Mouse (Mus musculus): ENCODE data around the gene 1700016C15Rik.

The 1700016C15Rik gene

DNA sequence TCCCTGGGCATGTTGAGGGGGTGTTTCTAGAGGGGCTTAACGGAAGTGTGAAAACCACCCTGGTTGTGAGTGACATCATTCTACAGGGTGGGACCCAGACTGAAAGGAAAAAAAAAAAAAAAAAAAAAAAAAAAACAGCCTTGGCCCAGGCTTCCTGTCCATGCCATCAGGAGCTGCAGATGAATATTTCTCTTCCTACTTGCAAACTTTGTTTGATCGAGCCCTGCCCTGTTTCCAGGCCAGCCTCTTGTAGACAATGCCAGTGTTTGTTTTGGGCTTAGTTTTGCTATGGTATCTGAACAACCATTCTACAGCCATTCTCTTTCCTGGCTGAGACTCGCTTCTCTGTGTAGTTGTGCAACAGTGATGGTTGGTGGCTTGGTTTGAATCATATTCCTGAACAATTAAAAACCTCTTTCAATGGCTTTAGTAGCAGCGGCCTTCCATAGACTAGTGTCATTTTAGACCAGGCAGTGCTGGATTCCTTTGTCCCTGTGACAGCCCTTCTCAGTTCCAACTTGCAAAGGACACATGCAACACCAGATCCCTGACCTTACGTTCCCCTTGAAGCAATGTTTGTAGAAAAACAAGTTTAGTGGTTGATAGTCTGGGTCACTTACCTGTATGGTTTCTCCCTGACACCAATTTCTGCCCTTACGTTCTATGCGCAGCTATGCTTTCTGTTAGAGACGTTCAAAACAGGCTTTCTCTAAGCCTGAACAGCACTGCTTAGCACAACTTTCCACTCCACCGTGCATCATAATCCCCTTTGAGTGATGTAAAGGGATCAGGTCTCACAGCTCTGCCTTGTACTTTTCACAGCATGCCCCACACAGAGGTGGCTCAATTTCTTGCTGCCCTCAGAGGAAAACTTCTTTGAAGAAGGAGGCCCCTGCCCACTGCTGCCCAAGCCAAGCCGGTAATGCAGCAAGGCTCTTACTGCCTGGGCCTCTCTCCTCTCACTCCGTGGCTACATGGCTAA is at the start of gene 1700016C15Rik:
Gene 1700016C15Rik, plus strand, starts transcription at position 772 of the 982 bp plus-strand sequence.
- DNase-seq (ENCODE audit: low spot score in 2 of 2), result peak in 1 of 2 experiments; percentile 9

DNA sequence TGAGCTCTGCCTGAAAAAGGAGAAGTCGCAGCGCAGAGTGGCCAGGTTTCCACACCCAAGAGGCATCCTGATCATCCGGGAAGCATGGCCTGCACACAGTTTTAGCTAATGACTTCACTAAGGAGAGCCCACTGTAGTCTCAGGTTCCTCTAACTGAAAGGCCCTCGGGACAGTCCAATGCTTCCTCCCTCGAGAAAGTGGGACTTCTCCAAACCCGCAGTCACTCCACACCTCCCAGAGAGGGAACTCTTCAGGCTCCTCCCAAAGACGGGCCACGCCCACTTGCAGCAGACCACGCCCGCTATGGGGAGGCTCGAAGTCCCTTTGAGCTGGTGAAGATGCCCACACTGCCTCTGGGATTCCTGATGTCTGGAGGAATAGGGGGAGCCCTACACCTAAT is 48.4 kb upstream of the 1700016C15Rik start:
- no peak for DNase-seq (ENCODE audit: low spot score in 2 of 2)

DNA sequence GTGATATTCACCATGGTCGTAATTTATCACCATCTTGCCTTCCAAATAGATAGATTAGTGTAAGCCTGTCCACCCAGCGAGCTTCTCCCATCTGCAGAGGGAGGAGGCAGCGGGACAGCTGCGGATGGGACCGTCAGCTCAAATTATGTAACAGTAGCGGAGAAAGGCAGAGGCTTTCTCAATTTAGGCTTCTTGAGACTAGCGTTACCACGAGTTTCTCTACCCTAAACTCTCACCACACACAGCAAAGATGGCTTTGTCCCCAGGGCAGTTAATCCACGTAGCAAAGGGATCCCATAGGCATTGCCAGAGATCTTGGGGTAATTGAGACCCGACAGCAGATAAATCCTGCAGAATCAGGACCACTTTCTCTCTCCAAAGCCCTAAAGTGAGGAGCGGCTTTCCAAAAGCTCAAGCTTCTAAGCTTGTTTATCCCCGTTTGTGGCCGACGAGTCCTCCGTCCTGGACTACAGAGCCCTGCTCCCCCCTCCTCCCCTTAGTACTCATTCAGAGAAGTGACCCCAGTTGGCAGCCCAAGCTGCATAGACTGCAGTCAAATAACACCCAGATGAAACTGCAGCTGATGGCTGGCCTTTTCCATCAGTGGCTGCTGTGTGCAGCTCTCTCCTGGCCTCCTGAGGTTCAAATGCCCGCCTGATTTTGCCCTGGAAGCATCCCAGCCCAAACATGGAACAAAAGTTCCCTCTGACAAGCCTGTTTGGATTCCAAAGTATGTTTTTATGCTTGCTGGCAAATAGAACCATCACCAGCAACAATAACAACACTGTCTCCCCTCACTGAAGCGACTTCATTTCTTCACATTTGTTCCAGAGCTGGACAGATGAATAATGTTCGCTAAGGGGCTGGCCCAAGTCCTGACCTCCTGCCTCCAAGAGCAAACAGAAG is 45.4 kb upstream of the 1700016C15Rik start:
- no peak for DNase-seq (ENCODE audit: low spot score in 2 of 2)

DNA sequence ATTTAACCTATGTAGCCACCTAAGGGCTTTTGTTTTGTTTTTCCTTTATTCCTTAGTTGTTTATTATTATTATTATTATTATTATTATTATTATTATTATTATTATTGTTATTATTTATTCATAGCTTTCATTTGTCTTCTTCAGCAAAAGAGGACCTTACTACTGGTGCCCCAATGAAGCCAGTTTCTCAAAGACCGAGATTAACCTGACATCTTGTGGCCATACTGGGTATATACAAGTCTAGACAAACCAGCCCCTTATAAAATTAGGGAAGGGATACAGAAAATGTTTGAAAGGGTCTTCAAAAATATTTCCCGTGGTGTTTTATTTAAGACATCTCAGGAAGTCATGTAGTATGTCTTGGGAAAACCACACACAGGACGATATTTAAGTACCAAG is 44.7 kb upstream of the 1700016C15Rik start:
- no peak for DNase-seq (ENCODE audit: low spot score in 2 of 2)

DNA sequence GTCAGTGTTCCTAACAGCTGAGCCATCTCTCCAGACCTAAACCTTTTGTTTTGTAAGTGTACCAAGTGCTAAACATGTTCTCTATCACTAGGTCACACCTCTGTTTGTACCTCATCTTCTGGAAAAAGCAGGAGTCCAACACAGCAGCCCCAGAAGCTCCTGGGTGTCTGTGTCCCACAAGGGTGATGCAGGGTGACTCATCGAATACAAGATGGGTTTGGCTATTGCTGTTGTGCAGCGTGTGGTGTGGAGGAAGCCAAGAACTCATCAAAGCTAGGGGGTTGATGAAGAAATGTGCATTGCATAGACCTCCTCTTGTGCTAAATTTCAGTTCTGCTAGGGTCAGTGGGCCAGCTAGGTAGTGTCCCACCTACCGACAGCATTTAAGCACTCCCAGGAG is 43.5 kb upstream of the 1700016C15Rik start:
- no peak for DNase-seq (ENCODE audit: low spot score in 2 of 2)

DNA sequence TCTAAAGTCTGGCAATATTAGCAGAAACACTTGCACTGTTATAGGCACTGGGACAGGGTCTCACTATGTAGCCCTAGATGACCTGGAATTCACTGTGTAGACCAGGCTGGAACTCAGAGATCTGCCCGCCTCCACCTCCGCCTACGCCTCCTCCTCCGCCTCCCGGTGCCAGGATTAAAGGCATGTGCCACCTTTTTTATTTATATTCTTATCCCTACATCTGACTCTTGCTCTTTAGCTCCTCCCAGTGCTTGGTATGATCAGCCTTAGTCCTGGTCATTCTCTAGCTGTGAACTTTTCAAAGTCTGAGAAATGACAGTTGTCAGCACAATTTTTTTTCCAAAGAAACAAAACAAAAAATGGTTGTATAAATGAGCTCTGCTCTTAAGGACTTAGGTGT is 42.6 kb upstream of the 1700016C15Rik start:
- DNase-seq (ENCODE audit: low spot score in 2 of 2), result no peak

DNA sequence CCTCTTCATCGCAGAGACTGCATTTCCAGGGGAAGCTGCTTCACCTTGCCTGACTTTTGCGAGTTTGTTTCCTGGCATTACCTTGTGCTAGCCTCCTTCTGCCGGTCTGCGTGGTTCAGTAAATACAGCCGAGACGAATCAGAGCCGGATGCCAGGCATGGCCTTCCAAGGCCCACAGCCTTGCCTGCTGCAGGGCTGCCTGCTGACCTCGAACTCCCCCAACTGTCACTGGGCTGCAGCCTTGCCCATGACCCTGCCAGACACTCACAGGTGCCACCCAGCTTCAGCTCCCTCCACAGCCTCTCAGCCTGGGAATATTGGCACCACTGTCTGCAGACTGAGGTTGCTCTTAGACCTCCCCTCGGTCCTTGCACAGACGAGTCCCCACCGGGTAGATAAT is 37.1 kb upstream of the 1700016C15Rik start:
- no peak for DNase-seq (ENCODE audit: low spot score in 2 of 2)

DNA sequence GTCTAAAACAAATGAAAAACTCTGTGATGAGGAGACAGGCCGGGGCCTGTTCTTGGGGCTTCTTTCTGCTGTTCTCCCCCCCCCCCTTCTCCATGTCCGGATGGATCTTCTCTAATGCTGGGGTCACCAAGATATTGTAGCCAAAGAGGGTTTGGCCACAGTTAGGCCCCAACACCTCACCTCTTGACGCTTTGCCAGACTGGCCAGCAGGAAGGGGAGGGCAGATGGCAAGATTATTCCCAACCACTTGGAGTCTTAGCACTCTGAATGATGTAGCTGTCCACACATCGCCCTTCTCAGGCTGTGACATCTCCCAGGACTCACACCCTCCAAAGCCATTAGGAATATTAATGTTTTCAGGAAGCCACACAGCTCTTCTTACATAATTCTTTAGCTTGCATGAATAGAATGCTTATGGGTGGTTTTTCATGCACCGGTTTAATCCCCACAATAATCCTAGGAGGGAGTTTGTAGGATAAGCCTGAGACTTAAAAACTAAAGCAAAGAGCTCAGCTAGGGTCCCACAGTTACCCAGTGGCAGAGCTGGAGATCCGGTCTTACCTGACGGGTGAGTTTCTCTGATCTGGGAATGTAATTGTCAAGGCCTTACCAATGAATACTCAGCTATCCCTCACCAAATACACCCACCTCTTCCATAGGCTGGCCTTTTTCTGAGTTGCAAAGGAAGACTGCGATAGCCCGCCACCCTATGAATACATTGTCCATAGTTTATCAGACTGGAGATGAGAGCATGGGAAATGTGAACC is 35.9 kb upstream of the 1700016C15Rik start:
- DNase-seq (ENCODE audit: low spot score in 2 of 2), result no peak

DNA sequence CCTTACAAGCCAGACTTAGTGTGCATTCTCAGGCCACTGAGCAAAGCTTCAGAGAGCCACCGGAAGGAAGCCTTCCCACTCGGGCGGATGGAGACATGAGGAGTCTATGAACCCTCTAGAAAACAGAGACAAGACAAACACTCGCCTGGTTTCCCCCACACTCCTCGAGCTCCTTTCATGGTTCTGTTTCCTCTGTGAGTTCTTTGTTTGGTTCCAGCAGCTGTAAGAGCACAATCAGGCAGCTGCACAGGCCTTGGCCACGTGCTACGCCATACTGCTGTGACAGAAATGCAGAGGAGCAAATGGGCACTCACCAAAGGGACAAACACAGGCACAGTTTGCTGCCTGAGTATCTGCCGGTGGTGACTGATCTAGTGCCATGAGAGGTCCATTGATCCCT is 29.1 kb upstream of the 1700016C15Rik start:
- no peak for DNase-seq (ENCODE audit: low spot score in 2 of 2)

DNA sequence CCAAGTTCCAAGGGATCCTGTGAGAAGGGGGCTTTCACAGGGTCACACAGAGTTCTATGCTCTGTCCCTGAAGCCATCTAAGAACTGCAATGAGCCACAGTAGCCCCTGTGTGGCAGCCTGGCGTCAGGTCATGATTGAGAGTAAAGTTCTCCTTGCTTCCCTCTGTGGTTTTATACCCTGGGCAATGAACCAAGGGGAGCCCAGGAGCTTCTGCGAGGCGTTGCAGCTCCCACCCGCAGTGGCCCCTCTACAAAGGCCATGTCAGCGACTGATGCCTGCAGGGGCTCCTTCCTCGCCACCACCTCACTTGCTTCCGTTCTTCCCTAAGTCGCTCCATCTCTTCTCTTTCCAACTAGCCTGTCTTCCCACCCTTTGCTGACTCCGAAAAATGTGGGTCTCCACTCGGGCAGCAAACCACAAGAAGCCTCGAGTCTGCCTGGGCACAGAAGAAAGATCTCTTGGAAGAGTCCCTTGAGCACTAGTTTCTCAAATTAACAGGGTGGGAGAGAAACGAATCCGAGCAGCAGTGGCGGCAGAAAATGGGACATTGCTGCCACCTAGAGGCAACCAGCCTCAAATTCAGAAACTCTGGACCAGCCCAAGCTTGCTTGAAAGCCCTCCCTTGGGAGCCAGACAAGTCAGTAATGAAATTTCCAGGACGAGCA is 27.0 kb upstream of the 1700016C15Rik start:
- DNase-seq (ENCODE audit: low spot score in 2 of 2), result peak; percentile 63 to 68

DNA sequence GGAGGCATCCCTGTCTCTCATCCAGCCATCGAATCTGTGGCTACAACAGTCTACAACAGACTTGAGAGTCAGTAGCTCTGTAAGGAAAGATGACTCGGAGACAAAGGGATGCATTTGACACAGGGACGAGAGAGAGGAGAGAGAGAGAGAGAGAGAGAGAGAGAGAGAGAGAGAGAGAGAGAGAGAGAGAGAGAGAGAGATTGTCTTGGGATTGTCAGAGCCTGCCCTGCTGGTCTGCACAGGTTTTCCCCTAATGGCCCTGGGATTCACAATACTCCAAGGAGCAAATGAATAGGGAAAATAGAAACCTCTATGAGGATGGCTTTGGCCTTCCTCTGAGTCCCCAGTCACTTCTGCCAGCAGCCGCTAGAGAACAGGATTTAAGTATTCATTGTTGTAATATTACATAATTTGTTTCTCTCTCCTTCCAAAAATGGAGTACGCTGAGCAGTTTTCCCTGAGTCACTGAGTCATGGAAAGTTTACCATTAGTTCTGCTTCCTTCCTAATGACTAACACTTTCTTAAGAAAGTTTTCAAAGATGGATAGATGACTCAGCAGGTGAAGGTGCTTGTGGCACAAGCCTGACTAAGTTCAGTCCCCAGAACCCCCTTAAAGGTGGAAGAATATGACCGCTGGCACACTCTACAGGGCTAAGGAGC is 26.3 kb upstream of the 1700016C15Rik start:
- no peak for DNase-seq (ENCODE audit: low spot score in 2 of 2)

DNA sequence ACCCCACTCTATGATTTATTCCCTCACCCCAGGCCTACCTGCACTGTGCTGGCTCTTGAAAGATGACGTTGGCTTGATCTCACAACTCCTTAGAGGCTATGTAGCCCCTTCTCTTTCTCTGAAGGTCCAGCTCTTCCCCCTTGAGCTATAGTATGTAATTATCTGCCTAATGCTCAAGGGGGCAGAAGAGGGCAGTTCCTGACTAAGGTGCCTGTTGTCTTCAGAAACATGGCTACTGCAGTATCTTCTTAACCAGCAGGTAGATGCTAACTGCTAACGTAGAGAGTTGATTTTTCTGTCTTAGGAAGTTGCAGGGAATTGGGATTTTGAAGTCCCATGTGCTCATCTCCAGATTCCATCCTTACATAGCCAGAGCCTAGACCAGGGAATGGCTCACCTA is 24.4 kb upstream of the 1700016C15Rik start:
- DNase-seq (ENCODE audit: low spot score in 2 of 2), result no peak

DNA sequence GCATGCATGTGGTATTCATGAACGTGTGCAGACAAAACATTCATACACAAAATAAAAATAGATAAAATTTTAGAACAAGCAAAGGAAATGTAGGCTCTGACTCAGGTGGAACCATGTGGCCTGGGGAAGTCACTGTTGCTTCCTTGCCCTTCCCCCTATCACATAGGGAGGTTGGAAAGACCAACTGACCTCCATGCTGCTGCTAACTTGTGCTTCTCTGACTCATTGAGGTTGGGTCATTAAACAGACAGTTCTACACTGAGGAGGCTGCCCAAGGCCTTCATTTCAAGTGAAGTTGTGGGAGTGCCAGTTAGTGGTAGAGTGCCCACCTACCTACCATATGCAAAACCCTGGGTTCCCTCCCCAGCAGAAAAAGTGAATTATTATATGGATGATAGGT is 22.0 kb upstream of the 1700016C15Rik start:
- no peak for DNase-seq (ENCODE audit: low spot score in 2 of 2)

DNA sequence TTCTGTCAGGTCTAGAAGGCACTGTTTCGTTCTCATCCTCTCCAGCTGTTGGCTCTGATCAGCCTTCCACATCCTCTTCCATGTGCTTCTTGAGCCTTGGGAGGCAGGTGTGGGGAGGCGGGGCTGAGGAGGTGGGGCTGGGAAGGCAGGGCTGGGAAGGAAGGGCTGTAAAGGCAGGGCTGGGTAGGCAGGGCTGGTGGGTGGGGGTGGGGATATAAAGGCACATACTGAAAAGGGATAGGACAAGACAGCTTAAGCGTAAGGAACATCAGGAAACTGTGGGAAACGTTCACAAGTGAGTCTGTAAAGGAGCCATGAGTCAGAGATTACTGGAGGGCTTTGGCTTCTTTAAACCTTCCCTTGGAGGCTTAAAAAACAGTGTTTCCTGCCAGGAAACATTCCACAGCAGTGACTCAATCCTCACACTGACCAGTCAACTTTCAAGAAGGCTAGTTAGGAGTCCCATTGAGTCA is 21.0 kb upstream of the 1700016C15Rik start:
- DNase-seq (ENCODE audit: low spot score in 2 of 2), result peak in 1 of 2 experiments; percentile 66

DNA sequence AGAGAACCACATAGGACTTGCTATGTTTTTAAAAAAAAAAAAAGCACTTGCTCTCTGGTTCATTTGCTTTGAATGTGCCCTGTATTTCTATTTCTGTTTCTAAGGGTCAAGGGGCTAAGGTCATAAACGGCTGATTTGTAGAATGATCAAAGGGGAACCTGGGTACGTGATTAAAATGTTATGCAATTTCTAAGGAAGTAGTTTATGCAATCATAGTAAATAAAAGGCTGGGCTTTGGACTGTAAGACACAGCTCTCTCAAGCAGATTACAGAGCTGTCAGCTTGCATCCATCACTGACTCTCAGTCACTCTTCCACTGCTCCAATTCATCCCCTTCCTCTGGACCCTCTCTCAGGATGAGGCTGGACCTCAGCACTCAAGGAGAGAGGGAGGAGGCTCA is 18.6 kb upstream of the 1700016C15Rik start:
- no peak for DNase-seq (ENCODE audit: low spot score in 2 of 2)

DNA sequence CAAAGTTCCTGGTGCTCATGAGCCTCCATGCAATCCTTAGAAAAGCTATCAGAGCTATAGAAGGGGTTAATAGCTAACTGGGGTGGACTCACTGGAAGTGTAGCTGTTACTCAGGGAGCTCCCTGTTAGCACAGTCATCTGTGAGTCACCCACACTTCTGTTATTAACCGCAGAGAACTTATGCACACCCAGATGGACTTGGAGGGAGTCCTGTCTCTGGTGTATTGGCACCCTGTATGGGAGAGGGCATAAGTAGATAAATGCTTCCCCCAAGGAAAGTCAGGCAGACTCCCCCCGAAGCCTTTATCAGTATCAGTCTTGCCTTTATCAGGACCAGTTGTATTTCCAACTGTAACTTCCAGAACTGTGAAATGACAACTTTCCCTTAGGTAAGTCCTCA is 18.2 kb upstream of the 1700016C15Rik start:
- DNase-seq (ENCODE audit: low spot score in 2 of 2), result no peak

DNA sequence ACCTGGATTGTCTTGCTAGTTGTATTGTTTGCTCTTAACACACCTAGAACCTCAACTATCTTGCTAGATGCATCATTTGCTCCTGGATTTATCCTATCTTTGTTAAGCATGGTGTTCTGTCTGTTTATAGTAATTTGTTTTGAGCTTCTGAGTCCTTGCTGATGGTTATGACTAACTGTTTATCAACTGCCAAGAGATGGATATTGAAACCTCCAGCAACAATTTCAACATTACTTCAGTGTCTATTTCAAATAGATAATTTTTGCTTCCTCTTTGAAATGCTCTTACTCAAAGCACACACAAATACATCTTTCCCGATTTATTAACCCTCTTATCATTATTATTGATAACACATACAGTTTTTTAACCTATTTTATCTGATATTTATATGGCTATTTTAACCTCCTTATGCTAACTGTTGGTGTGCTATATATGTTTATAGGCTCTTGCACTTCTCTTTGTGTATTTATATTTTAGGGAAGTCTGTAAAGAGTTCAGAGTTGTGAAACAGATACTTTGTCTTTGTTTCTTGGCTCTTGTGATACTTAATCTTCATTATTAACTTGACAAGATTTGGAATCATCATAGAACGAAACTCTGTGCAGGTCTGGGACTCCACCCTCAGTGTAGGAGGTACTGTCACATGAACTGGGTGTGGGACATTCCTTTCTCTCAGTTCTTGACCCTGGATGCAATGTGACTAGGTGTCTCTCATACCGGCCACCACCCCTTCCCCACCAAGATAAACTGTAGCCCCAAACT is 15.8 kb upstream of the 1700016C15Rik start:
- no peak for DNase-seq (ENCODE audit: low spot score in 2 of 2)

DNA sequence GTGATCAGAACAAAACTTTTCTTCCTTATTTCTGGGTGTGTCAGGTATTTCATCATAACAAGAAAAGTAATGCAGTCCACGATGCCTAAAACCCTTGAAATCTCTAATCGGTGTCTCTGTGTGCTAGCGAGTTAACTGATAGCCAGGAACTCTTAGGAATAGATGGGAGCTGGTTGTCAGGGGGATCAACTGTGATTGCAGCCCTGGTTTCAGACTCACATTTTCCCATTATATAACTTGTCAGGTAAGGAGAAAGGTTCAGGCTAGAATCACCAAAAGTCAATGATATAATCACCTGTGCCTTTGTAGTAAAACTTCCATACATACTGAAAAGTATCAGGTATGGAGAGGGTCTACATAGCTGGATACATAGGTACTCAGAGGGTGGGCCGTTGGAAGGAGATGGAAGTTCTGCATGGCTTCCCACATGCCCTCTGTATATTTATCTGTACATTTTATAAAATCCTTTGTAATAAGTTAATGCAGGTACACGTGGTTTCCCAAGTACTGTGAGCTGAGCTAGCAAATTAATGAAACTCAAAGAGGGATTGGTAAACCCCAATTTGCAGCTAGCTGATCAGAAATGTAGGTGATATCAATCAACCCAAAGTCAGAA is 15.1 kb upstream of the 1700016C15Rik start:
- no peak for DNase-seq (ENCODE audit: low spot score in 2 of 2)

DNA sequence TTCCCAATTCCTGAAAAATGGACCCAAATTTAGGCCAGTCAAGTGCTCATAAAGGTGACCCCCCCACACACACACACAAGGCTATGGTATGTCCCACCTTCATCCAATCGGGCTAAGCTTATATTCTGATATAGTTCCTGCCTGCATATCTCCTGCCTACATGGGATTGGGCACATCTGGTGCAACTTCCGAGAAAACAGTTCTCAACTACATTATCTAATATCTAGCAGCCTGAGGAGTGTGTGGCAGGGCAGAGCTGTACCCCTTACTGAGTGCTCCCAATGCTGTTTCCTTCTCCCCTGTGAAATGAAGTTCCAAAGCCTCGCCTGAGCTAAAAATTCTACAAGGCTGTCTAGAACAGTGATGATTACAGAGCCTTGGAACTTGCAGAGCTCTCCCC is 13.2 kb upstream of the 1700016C15Rik start:
- DNase-seq (ENCODE audit: low spot score in 2 of 2), result no peak

Data from urinary bladder, adult 18-20 months (tissue).